Mouse (Mus musculus): Measurements from ENCODE around the gene Slc47a2. TPM values are rescaled to one million over a fixed set of nuclear protein-coding genes. Genes with fewer than 3 reads are reported as not detected.

The Slc47a2 gene
- polyA plus RNA-seq, 1 experiment from 2014 or later = 0.10 TPM

- 55% methylated on average over 2 of the region's 2 CpGs for WGBS
- Histone ChIP-seq H3K27ac (no peak overlapping the region), H3K4me1 (replicated peaks) (no peaks in the 10 kb centered on the region), H3K9ac (no peak overlapping the region), H3K4me2 (no peak overlapping the region), H3K36me3 (no peaks in the 10 kb centered on the region), H3K9me3 (replicated peaks) (no peaks in the 10 kb centered on the region), H3K27me3 (no peaks in the 10 kb centered on the region), H3K4me3 (no peak overlapping the region)
- ATAC-seq (replicated peaks; ENCODE audit: insufficient number of reproducible peaks, insufficient read depth, low FRiP score, low read depth) = no peak
Measured at GRCm38 (mm10) chr11:61277937-61278336, 64.7 kb downstream of the Slc47a2 start.

GRCm38 (mm10) chr11:61276482-61276881 is 66.2 kb downstream of the Slc47a2 start:
- no peaks in the 10 kb centered on the region for H3K4me1 ChIP-seq (replicated peaks)
- H3K4me3 ChIP-seq = no peak overlapping the region
- no peak for ATAC-seq (replicated peaks; ENCODE audit: insufficient number of reproducible peaks, insufficient read depth, low FRiP score, low read depth)
- H3K4me2 ChIP-seq = no peak overlapping the region
- no peaks in the 10 kb centered on the region for H3K9me3 ChIP-seq (replicated peaks)
- no peaks in the 10 kb centered on the region for H3K36me3 ChIP-seq
- WGBS = 58% methylated on average over 3 of the region's 3 CpGs
- no peaks in the 10 kb centered on the region for H3K27me3 ChIP-seq
- no peak overlapping the region for H3K9ac ChIP-seq
- no peak overlapping the region for H3K27ac ChIP-seq

- H3K27ac ChIP-seq = no peak overlapping the region
- no peak overlapping the region for H3K9ac ChIP-seq
- no peak overlapping the region for H3K4me3 ChIP-seq
- no peak overlapping the region for H3K4me2 ChIP-seq
- no peaks in the 10 kb centered on the region for H3K27me3 ChIP-seq
- no peak for ATAC-seq (replicated peaks; ENCODE audit: insufficient number of reproducible peaks, insufficient read depth, low FRiP score, low read depth)
- no peaks in the 10 kb centered on the region for H3K4me1 ChIP-seq (replicated peaks)
- H3K36me3 ChIP-seq = no peaks in the 10 kb centered on the region
- 64% methylated on average over 8 of the region's 8 CpGs for WGBS
- H3K9me3 ChIP-seq (replicated peaks) = no peaks in the 10 kb centered on the region
Measured at GRCm38 (mm10) chr11:61275106-61275505, 67.6 kb downstream of the Slc47a2 start.

- Histone ChIP-seq H3K4me3 (no peak overlapping the region), H3K4me2 (no peak overlapping the region), H3K36me3 (no peaks in the 10 kb centered on the region), H3K9me3 (replicated peaks) (no peaks in the 10 kb centered on the region), H3K27me3 (no peaks in the 10 kb centered on the region), H3K9ac (no peak overlapping the region), H3K4me1 (replicated peaks) (no peaks in the 10 kb centered on the region), H3K27ac (no peak overlapping the region)
- 58% methylated on average over 1 of the region's 1 CpGs for WGBS
- no peak for ATAC-seq (replicated peaks; ENCODE audit: insufficient number of reproducible peaks, insufficient read depth, low FRiP score, low read depth)
Measured at GRCm38 (mm10) chr11:61274421-61274820, 68.2 kb downstream of the Slc47a2 start.

GRCm38 (mm10) chr11:61273928-61274327 is 68.7 kb downstream of the Slc47a2 start:
- ATAC-seq (replicated peaks; ENCODE audit: insufficient number of reproducible peaks, insufficient read depth, low FRiP score, low read depth) = no peak
- WGBS = 85% methylated on average over 2 of the region's 2 CpGs
- no peak overlapping the region for H3K9ac ChIP-seq

GRCm38 (mm10) chr11:61271612-61272011 is 71.0 kb downstream of the Slc47a2 start:
- H3K36me3 ChIP-seq = no peaks in the 10 kb centered on the region
- ATAC-seq (replicated peaks; ENCODE audit: insufficient number of reproducible peaks, insufficient read depth, low FRiP score, low read depth) = no peak
- H3K9me3 ChIP-seq (replicated peaks) = no peaks in the 10 kb centered on the region
- H3K27ac ChIP-seq = no peak overlapping the region
- peaks cover 3% of the 10 kb centered on the region for H3K4me1 ChIP-seq (replicated peaks)
- no peaks in the 10 kb centered on the region for H3K27me3 ChIP-seq
- H3K9ac ChIP-seq = no peak overlapping the region
- no peak overlapping the region for H3K4me3 ChIP-seq
- no peak overlapping the region for H3K4me2 ChIP-seq

More at GRCm38 (mm10) chr11:61273928-61274327, 68.7 kb downstream of the Slc47a2 start:
- Histone ChIP-seq H3K36me3 (no peaks in the 10 kb centered on the region), H3K9me3 (replicated peaks) (no peaks in the 10 kb centered on the region), H3K27ac (no peak overlapping the region), H3K27me3 (no peaks in the 10 kb centered on the region), H3K4me3 (no peak overlapping the region), H3K4me1 (replicated peaks) (no peaks in the 10 kb centered on the region), H3K4me2 (no peak overlapping the region)

GRCm38 (mm10) chr11:61270406-61270805 is 72.3 kb downstream of the Slc47a2 start:
- no peaks in the 10 kb centered on the region for H3K36me3 ChIP-seq
- H3K9me3 ChIP-seq (replicated peaks) = no peaks in the 10 kb centered on the region
- no peak for ATAC-seq (replicated peaks; ENCODE audit: insufficient number of reproducible peaks, insufficient read depth, low FRiP score, low read depth)
- H3K4me2 ChIP-seq = no peak overlapping the region
- no peak overlapping the region for H3K4me3 ChIP-seq
- H3K27me3 ChIP-seq = no peaks in the 10 kb centered on the region
- no peak overlapping the region for H3K27ac ChIP-seq
- WGBS = 69% methylated on average over 5 of the region's 5 CpGs
- H3K9ac ChIP-seq = no peak overlapping the region
- H3K4me1 ChIP-seq (replicated peaks) = peaks cover 10% of the 10 kb centered on the region

GRCm38 (mm10) chr11:61268626-61269349 is 73.9 kb downstream of the Slc47a2 start:
- no peak for ATAC-seq (replicated peaks; ENCODE audit: insufficient number of reproducible peaks, insufficient read depth, low FRiP score, low read depth)
- Histone ChIP-seq H3K4me2 (no peak overlapping the region), H3K4me1 (replicated peaks) (peaks cover 10% of the 10 kb centered on the region), H3K27ac (no peak overlapping the region), H3K4me3 (no peak overlapping the region), H3K27me3 (no peaks in the 10 kb centered on the region), H3K9ac (no peak overlapping the region), H3K36me3 (peaks cover 4% of the 10 kb centered on the region; the same call in 1 of the 2 replicates), H3K9me3 (replicated peaks) (no peaks in the 10 kb centered on the region)
- 86% methylated on average over 6 of the region's 6 CpGs for WGBS

GRCm38 (mm10) chr11:61266551-61267533 is 75.8 kb downstream of the Slc47a2 start, which contains the start of gene Aldh3a2:
Gene Aldh3a2, minus strand, starts transcription at chr11:61267464.
- Histone ChIP-seq H3K9me3 (replicated peaks) (no peaks in the 10 kb centered on the region), H3K4me2 (peak within 1 kb of the TSS; percentile 81), H3K36me3 (peaks cover 22% of the 10 kb centered on the region), H3K27ac (peak within 1 kb of the TSS; percentile 95), H3K4me1 (replicated peaks) (peaks cover 10% of the 10 kb centered on the region), H3K27me3 (no peaks in the 10 kb centered on the region), H3K4me3 (peak within 1 kb of the TSS; percentile 85), H3K9ac (peak within 1 kb of the TSS; percentile 92)
- peak; percentile 98 for ATAC-seq (replicated peaks; ENCODE audit: insufficient number of reproducible peaks, insufficient read depth, low FRiP score, low read depth)
- WGBS = under 1% methylated on average over 57 of the region's 58 CpGs

- 79% methylated on average over 1 of the region's 1 CpGs for WGBS
- Histone ChIP-seq H3K4me1 (replicated peaks) (peaks cover 10% of the 10 kb centered on the region), H3K9ac (no peak overlapping the region), H3K4me3 (no peak overlapping the region), H3K36me3 (peaks cover 42% of the 10 kb centered on the region), H3K27me3 (no peaks in the 10 kb centered on the region), H3K9me3 (replicated peaks) (no peaks in the 10 kb centered on the region), H3K4me2 (no peak overlapping the region), H3K27ac (no peak overlapping the region)
- ATAC-seq (replicated peaks; ENCODE audit: insufficient number of reproducible peaks, insufficient read depth, low FRiP score, low read depth) = no peak
Measured at GRCm38 (mm10) chr11:61263841-61264240, 78.8 kb downstream of the Slc47a2 start.

- ATAC-seq (replicated peaks; ENCODE audit: insufficient number of reproducible peaks, insufficient read depth, low FRiP score, low read depth) = no peak
- peaks cover 54% of the 10 kb centered on the region for H3K36me3 ChIP-seq
- H3K4me1 ChIP-seq (replicated peaks) = peaks cover 8% of the 10 kb centered on the region
- H3K9ac ChIP-seq = no peak overlapping the region
- H3K4me2 ChIP-seq = no peak overlapping the region
- H3K27me3 ChIP-seq = no peaks in the 10 kb centered on the region
- H3K27ac ChIP-seq = no peak overlapping the region
- H3K9me3 ChIP-seq (replicated peaks) = no peaks in the 10 kb centered on the region
- no peak overlapping the region for H3K4me3 ChIP-seq
- WGBS = 93% methylated on average over 14 of the region's 14 CpGs
Measured at GRCm38 (mm10) chr11:61262516-61262915, 80.1 kb downstream of the Slc47a2 start.
